Mouse (Mus musculus): Measurements from ENCODE around the gene Fam98a. TPM values are rescaled to one million over a fixed set of nuclear protein-coding genes. Genes with fewer than 3 reads are reported as not detected.

Gene Fam98a
- polyA plus RNA-seq, 3 experiments from 2014 or later: 10.5 to 13.6 (median 12.5) TPM

DNA sequence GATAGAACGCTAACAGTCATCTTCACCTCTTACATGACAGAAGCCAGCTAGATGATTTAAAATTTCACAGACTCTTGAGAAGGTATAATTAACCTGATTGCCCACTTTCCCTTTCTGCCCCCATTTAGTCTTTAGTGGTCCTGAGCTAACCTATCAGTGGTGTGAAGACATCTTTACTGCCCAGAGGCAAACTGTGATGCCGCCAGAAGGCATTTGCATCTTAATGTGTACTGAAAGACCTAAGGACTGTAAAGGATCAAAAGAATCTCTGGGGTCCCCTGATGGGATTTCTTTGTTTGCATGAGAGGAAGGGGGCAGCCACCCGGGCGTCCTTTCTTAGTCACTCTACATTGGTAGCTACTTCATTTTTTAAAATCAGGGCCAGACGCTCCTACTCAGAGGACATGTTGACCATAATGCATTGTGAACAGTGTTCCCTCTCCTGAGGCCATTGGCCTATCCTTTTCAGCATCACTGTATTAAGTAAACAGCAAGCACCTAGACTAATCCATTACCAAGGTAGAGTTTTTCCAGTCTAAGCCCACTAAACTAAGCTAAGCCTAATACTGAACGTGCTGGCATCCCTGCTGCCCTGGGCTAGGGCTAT lies 30.4 kb downstream of the Fam98a start:
- no peak for ATAC-seq

DNA sequence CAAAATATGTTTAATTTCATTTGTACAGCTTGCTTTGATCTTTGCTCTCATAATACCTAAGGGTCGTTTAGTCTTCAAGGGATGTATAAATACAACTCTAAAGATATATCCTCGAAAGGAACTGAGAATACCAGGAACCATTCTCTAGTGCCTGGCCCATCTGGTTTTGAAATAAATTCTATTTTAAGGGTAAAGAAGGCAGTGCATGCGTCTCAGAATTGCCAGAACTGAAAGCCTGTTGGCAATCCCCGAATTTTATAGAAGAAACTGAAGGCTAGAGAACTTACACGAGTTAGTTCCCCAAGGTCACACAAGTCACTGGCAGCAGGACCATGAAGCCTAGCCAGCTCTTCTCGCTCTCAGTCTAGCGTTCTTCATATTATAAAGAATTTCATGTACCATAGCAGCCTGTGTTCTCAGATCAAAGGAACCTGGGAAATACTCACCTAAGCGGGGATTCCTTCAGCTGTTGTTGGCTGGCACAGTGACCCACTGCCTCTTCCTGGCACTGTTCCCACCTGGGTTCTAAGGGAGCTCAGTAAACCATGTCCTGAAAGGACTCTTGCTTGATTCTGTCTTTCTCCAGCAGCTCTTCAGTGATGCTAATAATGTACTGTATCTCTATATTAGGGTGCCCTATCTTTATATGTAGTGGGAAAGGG lies 32.4 kb downstream of the Fam98a start:
- no peak for ATAC-seq

DNA sequence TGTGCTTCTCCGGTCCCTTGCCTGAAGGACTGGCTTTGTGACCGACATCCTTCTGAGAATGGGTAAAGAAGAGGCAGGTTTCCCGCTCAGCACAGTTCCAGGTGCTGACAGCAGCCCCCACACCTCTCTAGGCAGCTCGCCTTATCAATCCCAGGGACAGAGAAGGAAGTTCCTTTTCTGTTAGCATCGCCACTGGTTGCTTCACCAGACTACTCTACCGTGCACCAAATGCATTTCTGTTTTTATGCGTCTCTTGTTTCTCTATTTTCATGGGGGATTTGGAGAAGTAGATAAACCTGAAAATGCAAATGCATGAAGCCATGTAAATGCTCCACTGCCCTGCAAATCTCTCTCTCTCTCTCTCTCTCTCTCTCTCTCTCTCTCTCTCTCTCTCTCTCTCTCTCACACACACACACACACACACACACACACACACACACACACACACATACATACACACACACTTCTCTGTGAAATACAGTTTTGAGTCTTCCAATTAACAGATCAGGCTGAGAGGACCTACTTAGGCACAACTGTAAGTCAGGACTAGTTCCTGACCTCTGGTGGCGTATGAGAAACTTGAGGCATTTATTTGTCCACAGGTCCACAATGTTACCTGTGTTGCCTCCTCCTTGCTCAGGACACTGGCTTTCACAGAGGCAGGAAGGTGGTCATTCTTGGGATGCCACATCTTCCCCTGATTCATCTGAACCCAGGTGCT lies 33.4 kb downstream of the Fam98a start:
- ATAC-seq: no peak

DNA sequence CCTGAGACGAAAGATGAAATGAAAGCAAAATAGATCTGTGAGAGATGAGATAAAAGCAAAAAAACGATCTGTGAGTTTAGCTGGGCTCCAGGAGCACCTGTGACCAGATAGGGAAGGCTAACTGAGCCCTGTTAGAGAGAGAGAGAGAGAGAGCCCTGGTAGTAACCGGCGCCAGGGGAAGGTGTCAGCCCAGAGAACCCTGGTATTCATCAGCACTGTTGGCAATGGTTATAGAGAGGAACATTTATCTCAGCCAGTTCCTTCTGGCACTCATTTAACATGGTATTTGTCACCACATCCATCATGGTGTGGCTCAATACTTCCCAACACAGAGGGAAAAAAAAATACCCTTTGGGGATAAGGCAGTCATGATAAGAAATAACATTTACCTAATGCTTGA lies 35.2 kb downstream of the Fam98a start:
- ATAC-seq: no peak

DNA sequence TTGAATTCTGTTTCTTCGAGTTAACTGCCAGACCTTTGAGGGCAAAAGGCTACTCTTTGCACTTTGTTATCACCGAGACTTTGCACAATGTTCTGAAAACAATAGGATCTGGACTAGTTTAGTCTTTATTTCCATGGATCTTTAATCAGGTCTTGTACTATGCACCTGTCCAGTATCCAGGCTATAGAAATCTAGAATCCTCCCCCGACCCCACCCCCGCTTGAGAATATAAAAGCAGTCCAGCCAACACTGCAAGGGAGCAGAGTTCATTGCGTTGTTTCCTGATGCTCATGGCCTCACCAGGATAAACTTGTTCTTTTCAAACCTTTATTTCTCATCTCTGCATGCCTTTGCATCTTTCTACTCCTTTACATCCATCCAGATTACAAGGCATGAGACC lies 42.5 kb downstream of the Fam98a start:
- ATAC-seq: no peak

DNA sequence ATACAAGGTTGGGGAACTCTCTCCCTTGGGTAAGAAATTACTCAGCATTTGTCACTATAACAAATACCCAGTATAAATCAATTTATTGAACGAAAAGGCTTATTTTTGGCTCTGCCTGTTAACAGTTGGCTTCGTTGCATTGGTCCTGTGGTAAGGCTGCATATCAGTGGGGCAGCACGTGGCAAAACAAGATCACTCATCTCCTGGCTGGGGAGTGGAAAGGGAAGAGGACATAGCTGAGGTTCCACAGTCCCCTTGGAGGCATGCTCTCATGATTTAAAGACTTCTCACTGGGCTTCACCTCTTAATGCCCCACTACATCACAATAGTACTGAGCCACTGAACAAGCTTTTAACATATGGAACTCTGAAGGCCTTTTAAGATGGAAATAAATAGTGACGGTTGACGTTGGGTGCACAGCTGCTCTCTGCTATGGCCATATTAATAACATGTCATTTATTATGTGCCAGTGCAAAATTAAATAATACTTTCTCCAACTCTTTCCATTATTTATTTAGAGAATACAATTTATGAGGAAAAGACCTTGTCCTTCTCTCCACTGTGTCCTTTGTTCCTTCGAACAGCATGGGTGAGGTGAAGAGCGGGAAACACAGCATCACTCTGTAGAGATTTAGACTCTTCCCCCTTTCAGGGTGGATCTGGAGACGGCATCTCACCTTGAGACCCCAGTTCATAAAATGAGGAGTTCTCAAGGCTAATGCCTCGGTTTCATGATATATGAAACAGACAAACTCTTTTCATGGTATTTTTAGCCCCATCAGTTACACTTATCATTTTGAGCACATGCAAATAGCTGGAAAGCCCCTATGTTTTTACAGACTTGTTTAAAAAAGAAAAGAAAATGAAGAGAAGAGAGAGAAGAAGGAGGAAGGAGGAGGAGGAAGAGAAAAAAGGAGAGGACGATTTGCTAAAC lies 44.8 kb downstream of the Fam98a start:
- no peak for ATAC-seq

DNA sequence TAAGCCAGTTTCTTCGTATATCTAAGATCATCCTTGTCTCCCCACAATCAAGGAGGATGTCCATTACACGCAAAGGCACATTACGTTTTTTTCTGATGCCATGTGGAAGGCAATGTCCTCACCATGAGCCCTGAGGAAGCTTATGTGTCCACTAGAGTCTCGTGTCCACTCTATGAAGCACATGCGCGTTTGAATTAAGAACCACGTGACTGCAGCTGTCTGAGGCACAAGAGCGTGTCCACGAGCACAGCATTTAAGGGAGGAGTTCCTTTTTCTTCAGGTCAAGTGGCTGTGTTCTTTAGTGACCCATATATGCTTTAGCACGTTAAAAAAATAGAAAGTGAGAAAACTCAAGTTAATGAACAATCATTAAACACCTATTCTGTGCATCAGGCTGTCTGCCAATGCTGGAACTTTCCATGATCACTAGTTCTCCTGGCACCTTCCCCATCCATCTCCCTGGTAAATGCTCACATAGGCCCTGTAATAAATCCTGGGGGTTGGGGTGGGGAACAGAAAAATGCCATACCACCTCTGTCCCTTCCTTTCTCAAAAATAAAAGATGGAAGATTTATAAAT lies 45.6 kb downstream of the Fam98a start:
- ATAC-seq: no peak

DNA sequence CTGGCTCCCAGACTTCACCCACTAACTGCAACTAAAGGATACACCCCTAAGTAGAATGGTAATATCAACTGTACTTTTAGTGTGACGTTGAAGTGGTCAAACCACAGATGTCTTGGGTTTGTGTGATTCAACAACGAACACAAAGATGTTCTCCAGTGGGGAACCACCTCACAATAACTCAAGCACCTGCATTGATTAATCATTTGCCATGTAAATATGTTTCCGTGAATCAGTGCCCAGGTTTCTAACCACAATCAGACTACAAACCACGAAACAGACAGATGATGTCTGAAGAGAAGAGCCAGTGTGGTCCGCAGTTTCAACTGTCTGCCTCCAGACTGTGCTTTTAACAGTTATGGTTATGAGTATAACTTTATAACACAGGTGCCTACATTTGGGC lies 46.7 kb downstream of the Fam98a start:
- ATAC-seq: no peak

DNA sequence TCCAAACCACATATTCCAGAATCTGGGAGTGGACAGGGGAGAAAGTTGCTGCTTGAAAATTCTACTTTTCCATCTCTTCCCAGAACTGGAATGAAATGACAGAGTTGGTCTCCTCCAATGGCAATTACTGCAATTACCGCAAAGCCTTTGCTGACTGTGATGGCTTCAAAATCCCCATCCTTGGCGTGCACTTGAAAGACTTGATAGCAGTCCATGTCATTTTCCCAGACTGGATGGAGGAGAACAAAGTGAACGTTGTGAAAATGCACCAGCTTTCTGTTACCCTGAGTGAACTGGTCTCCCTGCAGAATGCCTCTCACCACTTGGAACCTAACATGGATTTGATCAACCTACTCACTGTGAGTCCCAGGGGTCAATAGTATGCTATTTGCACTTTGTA lies 48.7 kb downstream of the Fam98a start:
- ATAC-seq: no peak

DNA sequence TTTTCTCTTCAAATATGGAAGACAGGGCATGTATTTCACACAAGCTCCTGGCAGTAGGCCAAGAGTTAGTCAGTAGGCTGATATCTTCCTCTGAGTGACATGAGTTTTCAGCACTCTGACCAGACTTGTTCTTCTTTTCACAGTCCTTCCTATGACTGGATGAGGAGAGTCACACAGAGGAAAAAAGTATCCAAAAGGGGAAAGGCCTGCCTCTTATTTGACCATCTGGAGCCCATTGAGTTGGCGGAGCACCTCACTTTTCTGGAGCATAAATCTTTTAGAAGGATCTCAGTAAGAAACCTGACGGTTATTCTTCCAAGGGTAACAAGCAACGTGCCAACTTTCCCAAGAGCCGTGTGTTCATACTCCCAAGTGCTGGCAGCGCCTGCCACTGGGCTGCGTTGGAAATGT lies 53.5 kb downstream of the Fam98a start:
- no peak for ATAC-seq

DNA sequence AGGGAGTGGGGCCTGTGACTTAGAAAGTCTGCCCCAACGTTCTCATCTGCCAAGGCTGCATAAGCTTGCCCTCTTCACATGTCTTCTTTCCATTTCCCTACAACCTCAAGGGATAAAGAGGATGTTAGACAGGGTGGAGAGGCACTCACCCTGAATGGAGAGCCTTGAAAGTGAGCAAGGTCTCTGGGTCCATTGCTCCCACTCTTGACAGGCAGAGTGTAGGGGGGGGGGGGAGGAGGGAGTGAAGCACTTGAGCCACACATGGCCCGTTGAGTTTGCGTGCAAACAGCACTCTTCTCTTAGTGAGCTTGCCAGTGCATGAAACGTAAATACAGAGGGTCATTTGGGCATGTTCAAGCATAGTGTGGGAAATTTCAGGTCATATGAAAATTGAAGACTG lies 56.5 kb downstream of the Fam98a start:
- ATAC-seq: no peak

Other genes starting within 250 kb of the Fam98a start
- 1 to 10 TPM in 1 of 3 experiments, under 1 TPM in 1, not detected in 1; 0.65 to 1.3 TPM for gene Rasgrp3, start 116.0 kb downstream of the Fam98a start, polyA plus RNA-seq (2017; shearing (Covaris generic))

Data from inflammation-experienced regulatory T-cells, adult 6 months (primary cell).